In the genomic region with DNA sequence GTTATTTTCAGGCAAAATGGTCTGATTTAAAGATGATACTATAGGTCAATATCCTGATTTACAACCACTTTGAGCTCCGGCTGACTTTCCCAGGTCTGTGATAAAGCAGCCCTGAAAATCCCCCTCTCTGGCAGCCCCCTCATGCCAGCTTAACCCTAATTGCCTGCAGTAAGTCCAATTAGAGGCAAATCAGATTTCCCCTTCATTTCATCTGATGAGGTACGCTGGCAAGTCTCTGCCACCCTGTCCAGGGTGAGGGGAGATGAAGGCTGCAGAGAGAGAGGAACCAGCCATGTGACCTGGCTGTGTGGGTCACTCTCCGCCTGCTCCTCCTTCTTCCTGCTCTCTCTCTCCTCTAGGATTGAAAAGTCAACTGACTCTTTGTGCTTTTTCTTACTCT, we compare ENCODE assay signal across 11 mouse cellular contexts.
DNase-seq lines count a peak whose midpoint lies in the region; ATAC-seq and TF ChIP-seq lines count a peak whose summit lies in the region.
"Had no signal": no experiment of that assay in that cellular context is flagged by ENCODE, and none has a peak within 500 bp of the region (broad histone marks: within the 10 kb centered on the region; RNA-seq: fewer than 3 reads in every experiment).

No protein-coding gene starts in this region.

- TF ChIP-seq POLR2A in heart, adult 2 months (IDR thresholded peaks at IDR 0.05; ENCODE audit: insufficient read depth, low read depth, low read length), result no peak
- TF ChIP-seq POLR2A in bone marrow macrophage, adult 2 months (IDR thresholded peaks at IDR 0.05; ENCODE audit: borderline replicate concordance, low read depth, low read length), result no peak

- H3K4me3 ChIP-seq in heart, adult 2 months, result no peak overlapping the region
- H3K4me3 ChIP-seq in kidney, embryonic 16.5 days (ENCODE audit: low read length), result no peak overlapping the region
- no peak overlapping the region for H3K4me3 ChIP-seq in bone marrow macrophage, adult 2 months (ENCODE audit: insufficient read depth, low read length)
- no peak overlapping the region for H3K4me3 ChIP-seq in heart, postnatal 0 days (ENCODE audit: low read depth, low read length)
- H3K4me3 ChIP-seq: hindbrain, embryonic 15.5 days; myocyte had no signal

- peak overlapping the region; percentile 87 for H3K27ac ChIP-seq in heart, adult 2 months
- H3K27ac ChIP-seq in kidney, embryonic 16.5 days (ENCODE audit: low read length), result peak overlapping the region; percentile 88
- peak overlapping the region; percentile 8; the same call in 1 of the 2 replicates for H3K27ac ChIP-seq in bone marrow macrophage, adult 2 months (ENCODE audit: insufficient read depth, low read depth, low read length)
- H3K27ac ChIP-seq in heart, postnatal 0 days (ENCODE audit: low read depth), result peak overlapping the region; percentile 82

- TF ChIP-seq CTCF in heart, adult 2 months (IDR thresholded peaks at IDR 0.05), result no peak
- TF ChIP-seq CTCF in bone marrow macrophage, adult 2 months (IDR thresholded peaks at IDR 0.05; ENCODE audit: low read depth, low read length), result no peak
- no peak for TF ChIP-seq CTCF in heart, postnatal 0 days (IDR thresholded peaks at IDR 0.05; ENCODE audit: low read depth)

- no peaks in the 10 kb centered on the region for H3K27me3 ChIP-seq in heart, adult 2 months (ENCODE audit: control insufficient read depth, insufficient read depth, low read length)
- H3K27me3 ChIP-seq in kidney, embryonic 16.5 days (ENCODE audit: insufficient read depth, low read length), result no peaks in the 10 kb centered on the region
- no peaks in the 10 kb centered on the region for H3K27me3 ChIP-seq in heart, postnatal 0 days (ENCODE audit: control insufficient read depth, insufficient read depth, low read length)
- H3K27me3 ChIP-seq: hindbrain, embryonic 15.5 days; Patski had no signal

- no peak for TF ChIP-seq EP300 in heart, adult 2 months (IDR thresholded peaks at IDR 0.05; ENCODE audit: insufficient read depth, low read depth, low read length)
- TF ChIP-seq EP300 in heart, postnatal 0 days (IDR thresholded peaks at IDR 0.05; ENCODE audit: low read depth), result no peak

- no peak for DNase-seq in heart, adult 2 months
- no peak for DNase-seq in heart, adult 8-10 months (ENCODE audit: low spot score)
- DNase-seq in kidney, postnatal 36 days, result no peak
- DNase-seq in heart, postnatal 0 days (ENCODE audit: low spot score), result no peak
- DNase-seq in embryo, embryonic 10.5 days (ENCODE audit: low spot score), result no peak

- H3K9me3 ChIP-seq in kidney, embryonic 16.5 days (ENCODE audit: low read length), result no peaks in the 10 kb centered on the region
- H3K9me3 ChIP-seq in heart, postnatal 0 days (replicated peaks; ENCODE audit: control insufficient read depth, low read length), result no peaks in the 10 kb centered on the region
- H3K9me3 ChIP-seq: hindbrain, embryonic 15.5 days had no signal

- H3K4me2 ChIP-seq in kidney, embryonic 16.5 days (replicated peaks; ENCODE audit: low read depth, low read length), result no peak overlapping the region
- no peak overlapping the region for H3K4me2 ChIP-seq in heart, postnatal 0 days (ENCODE audit: low read depth, low read length)
- H3K4me2 ChIP-seq: hindbrain, embryonic 15.5 days had no signal

- no peaks in the 10 kb centered on the region for H3K79me2 ChIP-seq in heart, adult 2 months (replicated peaks; ENCODE audit: control insufficient read depth, insufficient read depth, low read length)

- H3K9ac ChIP-seq in heart, adult 2 months (ENCODE audit: low read depth, low read length), result peak overlapping the region; percentile 23; the same call in 1 of the 2 replicates
- no peak overlapping the region for H3K9ac ChIP-seq in kidney, embryonic 16.5 days (replicated peaks; ENCODE audit: low read length)
- 0 out of 2 replicates have a peak overlapping the region, but pooled peaks have one; percentile 1 for H3K9ac ChIP-seq in heart, postnatal 0 days (replicated peaks; ENCODE audit: low read depth, low read length)
- H3K9ac ChIP-seq: hindbrain, embryonic 15.5 days had no signal

- H3K36me3 ChIP-seq in heart, adult 2 months (ENCODE audit: control insufficient read depth, insufficient read depth, low read length), result no peaks in the 10 kb centered on the region; the same call in 1 of the 2 replicates
- no peaks in the 10 kb centered on the region for H3K36me3 ChIP-seq in kidney, embryonic 16.5 days (ENCODE audit: insufficient read depth, low read length)
- no peaks in the 10 kb centered on the region for H3K36me3 ChIP-seq in heart, postnatal 0 days (replicated peaks; ENCODE audit: control insufficient read depth, insufficient read depth, low read length)
- H3K36me3 ChIP-seq: hindbrain, embryonic 15.5 days had no signal

- no peak for ATAC-seq in kidney, embryonic 16.5 days (ENCODE audit: low FRiP score, low TSS enrichment)
- no peak for ATAC-seq in heart, postnatal 0 days (ENCODE audit: insufficient read depth, low read depth)
- no peak for ATAC-seq in CD4-positive, CD25-positive, alpha-beta regulatory T cell, adult 4 months
- ATAC-seq: Patski had no signal

- 62% methylated on average over 3 of the region's 3 CpGs for WGBS in heart, adult 2 months
- WGBS in kidney, embryonic 16.5 days, result 63% methylated on average over 3 of the region's 3 CpGs
- WGBS in heart, postnatal 0 days, result 56% methylated on average over 3 of the region's 3 CpGs

- H3K4me1 ChIP-seq in heart, adult 2 months (ENCODE audit: control insufficient read depth, insufficient read depth, low read length), result peaks cover 28% of the 10 kb centered on the region
- peaks cover 44% of the 10 kb centered on the region for H3K4me1 ChIP-seq in kidney, embryonic 16.5 days (ENCODE audit: insufficient read depth, low read length)
- peaks cover 29% of the 10 kb centered on the region for H3K4me1 ChIP-seq in bone marrow macrophage, adult 2 months (ENCODE audit: control insufficient read depth, insufficient read depth, low read length)
- peaks cover 42% of the 10 kb centered on the region for H3K4me1 ChIP-seq in heart, postnatal 0 days (ENCODE audit: control insufficient read depth, insufficient read depth)

- intact Hi-C loops in heart, adult 2 months (cut with DNase I), result no loop called here

Comparison
In these comparisons a context has a peak if more than half of its experiments do, and no peak if none do; other contexts are left out.
1. H3K27ac ChIP-seq: peak in every context shown above with its lines; median percentile 88 in kidney, embryonic 16.5 days; 87 in heart, adult 2 months; 82 in heart, postnatal 0 days; 8 in bone marrow macrophage, adult 2 months.